9 mouse cellular contexts compared by ENCODE assay signal in genomic region chr17:8305801-8306200, GRCm38 (mm10). TPM values are rescaled to one million over a fixed set of nuclear protein-coding genes. Genes with fewer than 3 reads are reported as not detected.
DNase-seq lines count a peak whose midpoint lies in the region; ATAC-seq and TF ChIP-seq lines count a peak whose summit lies in the region.
"Had no signal": no experiment of that assay in that cellular context is flagged by ENCODE, and none has a peak within 500 bp of the region (broad histone marks: within the 10 kb centered on the region; RNA-seq: fewer than 3 reads in every experiment).

No protein-coding gene starts in this region.

- intact Hi-C loops in left cerebral cortex, adult 2 months (cut with DNase I): no loop called here

- 76% methylated on average over 3 of the region's 3 CpGs for WGBS in thymus, adult 2 months

- peak; percentile 18 for DNase-seq in embryo, embryonic 10 days (ENCODE audit: low spot score)
- DNase-seq in embryo, embryonic 10.5 days (ENCODE audit: low spot score): no peak
- no peak for DNase-seq in left cerebral cortex, adult 2 months (ENCODE audit: extremely low spot score in 1 of 2, low spot score in 2 of 2)
- no peak for DNase-seq in left cerebral cortex, adult 11 months (ENCODE audit: low spot score)
- peak; percentile 51 for DNase-seq in ES-CJ7 (ENCODE audit: low read depth, low spot score)
- DNase-seq in urinary bladder, postnatal 25 days (ENCODE audit: low spot score): no peak
- DNase-seq in thymus, adult 2 months: no peak

- peak; percentile 14 for TF ChIP-seq CTCF in left cerebral cortex, adult 2 months (IDR thresholded peaks at IDR 0.05)
- no peak for TF ChIP-seq CTCF in thymus, adult 2 months (IDR thresholded peaks at IDR 0.05; ENCODE audit: borderline replicate concordance, control insufficient read depth, extremely low read depth, insufficient read depth, low read length, poor library complexity)

- no peaks in the 10 kb centered on the region for H3K27me3 ChIP-seq in thymus, adult 2 months (ENCODE audit: control insufficient read depth, insufficient read depth, low read length)

- TF ChIP-seq POLR2A in thymus, adult 2 months (IDR thresholded peaks at IDR 0.05; ENCODE audit: control insufficient read depth, extremely low read depth, insufficient read depth, low read length, poor library complexity): no peak

- no peak overlapping the region for H3K27ac ChIP-seq in left cerebral cortex, adult 2 months
- H3K27ac ChIP-seq in thymus, adult 2 months (ENCODE audit: control insufficient read depth, insufficient read depth, low read length): no peak overlapping the region
- H3K27ac ChIP-seq: midbrain, embryonic 12.5 days had no signal

- peak; percentile 58 for ATAC-seq in granulocyte monocyte progenitor cell, adult 5-6 weeks (replicated peaks; ENCODE audit: poor library complexity, severe bottlenecking)

- H3K4me1 ChIP-seq in thymus, adult 2 months (replicated peaks; ENCODE audit: control insufficient read depth, insufficient read depth, low read length): no peaks in the 10 kb centered on the region
- H3K4me1 ChIP-seq: midbrain, embryonic 12.5 days had no signal

- no peaks in the 10 kb centered on the region for H3K36me3 ChIP-seq in thymus, adult 2 months (ENCODE audit: control insufficient read depth, insufficient read depth, low read length)
- H3K36me3 ChIP-seq: midbrain, embryonic 12.5 days had no signal

- H3K4me3 ChIP-seq in left cerebral cortex, adult 2 months: no peak overlapping the region
- no peak overlapping the region for H3K4me3 ChIP-seq in thymus, adult 2 months (ENCODE audit: control insufficient read depth, insufficient read depth, low read length)
- H3K4me3 ChIP-seq: midbrain, embryonic 12.5 days had no signal

RNA-seq across cellular contexts. Expression of gene Sft2d1, which starts 5.1 kb away (rescaled TPM):
- total RNA-seq in left cerebral cortex, adult 2 months (2021): 10 to 100 TPM; 63.8 to 65.7 TPM
- 84.0 and 86.0 TPM in 2 replicates for total RNA-seq in granulocyte monocyte progenitor cell, adult 5-6 weeks (2014; fragmentation: Nextera tagmentation)
- 32.9 and 33.3 TPM in 2 replicates for total RNA-seq in granulocyte monocyte progenitor cell, adult 5-6 weeks (2017)
- polyA plus RNA-seq in thymus, adult 2 months (2012; rRNA removed): 107 and 117 TPM in 2 replicates

RNA-seq across cellular contexts. Expression of gene Mpc1, which starts 23.1 kb away (rescaled TPM):
- total RNA-seq in left cerebral cortex, adult 2 months (2021): 100 to 1,000 TPM; 170 to 173 TPM
- total RNA-seq in granulocyte monocyte progenitor cell, adult 5-6 weeks (2014; fragmentation: Nextera tagmentation): 153 and 168 TPM in 2 replicates
- 161 and 207 TPM in 2 replicates for total RNA-seq in granulocyte monocyte progenitor cell, adult 5-6 weeks (2017)
- 96.5 and 127 TPM in 2 replicates for polyA plus RNA-seq in thymus, adult 2 months (2012; rRNA removed)

RNA-seq across cellular contexts. Expression of gene Prr18, which starts 31.5 kb away (rescaled TPM):
- total RNA-seq in left cerebral cortex, adult 2 months (2021): 10 to 100 TPM; 12.6 to 15.5 TPM
- not detected in 2 replicates for total RNA-seq in granulocyte monocyte progenitor cell, adult 5-6 weeks (2014; fragmentation: Nextera tagmentation)
- total RNA-seq in granulocyte monocyte progenitor cell, adult 5-6 weeks (2017): not detected in 2 replicates
- 0.74 and 1.3 TPM in 2 replicates for polyA plus RNA-seq in thymus, adult 2 months (2012; rRNA removed)

RNA-seq across cellular contexts. Expression of gene T2, which starts 50.0 kb away (rescaled TPM):
- total RNA-seq in left cerebral cortex, adult 2 months (2021): under 1 TPM; 0.70 to 0.79 TPM
- total RNA-seq in granulocyte monocyte progenitor cell, adult 5-6 weeks (2014; fragmentation: Nextera tagmentation): not detected in 2 replicates
- not detected in 2 replicates for total RNA-seq in granulocyte monocyte progenitor cell, adult 5-6 weeks (2017)
- polyA plus RNA-seq in thymus, adult 2 months (2012; rRNA removed): 0.09 and 0.11 TPM in 2 replicates

Comparison
In these comparisons a context has a peak if more than half of its experiments do, and no peak if none do; other contexts are left out.
1. DNase-seq: peak in embryo, embryonic 10 days (single experiment) and ES-CJ7 (single experiment); none in embryo, embryonic 10.5 days (single experiment), left cerebral cortex, adult 2 months (0 of 2), left cerebral cortex, adult 11 months (single experiment), urinary bladder, postnatal 25 days (single experiment) and thymus, adult 2 months (single experiment).
2. RNA of gene Prr18, which starts 31.5 kb away (total RNA-seq): 12.6 to 15.5 TPM in left cerebral cortex, adult 2 months; not detected in granulocyte monocyte progenitor cell, adult 5-6 weeks; every median in the first group is over 10 times any median in the second.